Mouse (Mus musculus) neural tube, embryonic 14.5 days (tissue): Measurements from ENCODE around the gene Tefm. TPM values are rescaled to one million over a fixed set of nuclear protein-coding genes. Genes with fewer than 3 reads are reported as not detected.
A peak's percentile ranks its signal among the peaks of the same experiment; 100 is the strongest.

ENCODE experiments used
- ATAC-seq: fragments of 200-750 bp; cut with Nextera tagmentation; 2 replicates; pipeline ENCODE4 v1.8.0; 2017; ENCODE audit warnings: low read depth, mild to moderate bottlenecking, moderate TSS enrichment, moderate library complexity
- H3K27ac ChIP-seq: fragments of 300-500 bp; sonication (generic); 2 replicates; pipeline ENCODE4 v1.5.1; 2014; ENCODE audit warnings: low read depth, mild to moderate bottlenecking, control low read depth, low read length, moderate library complexity, mixed read lengths
- H3K27me3 ChIP-seq: fragments of 300-500 bp; sonication (generic); 2 replicates; pipeline ENCODE4 v1.6.1; 2014; ENCODE audit warnings: low read length; ENCODE audit not compliant: control insufficient read depth, insufficient read depth
- H3K36me3 ChIP-seq: fragments of 300-500 bp; sonication (generic); 2 replicates; pipeline ENCODE4 v1.6.1; 2014; ENCODE audit warnings: low read length, mixed read lengths; ENCODE audit not compliant: control insufficient read depth, insufficient read depth
- H3K4me1 ChIP-seq: fragments of 300-500 bp; sonication (generic); 2 replicates; pipeline ENCODE4 v1.6.1; 2014; ENCODE audit warnings: low read length; ENCODE audit not compliant: control insufficient read depth, insufficient read depth
- H3K4me2 ChIP-seq: fragments of 300-500 bp; sonication (generic); 2 replicates; pipeline ENCODE4 v1.6.1; 2014; ENCODE audit warnings: mild to moderate bottlenecking, low read depth, low read length, control low read depth
- H3K4me3 ChIP-seq: fragments of 300-500 bp; sonication (generic); 2 replicates; pipeline ENCODE4 v1.5.1; 2014; ENCODE audit warnings: low read depth, low read length, control low read depth, mixed read lengths
- H3K9ac ChIP-seq: fragments of 300-500 bp; sonication (generic); replicated peaks from 2 replicates; pipeline ENCODE4 v1.6.1; 2014; ENCODE audit warnings: low read depth, mild to moderate bottlenecking, control low read depth, low read length, mixed read lengths
- H3K9me3 ChIP-seq: fragments of 300-500 bp; sonication (generic); 2 replicates; pipeline ENCODE4 v1.6.1; 2016; ENCODE audit warnings: low read length; ENCODE audit not compliant: control insufficient read depth
- WGBS: fragments of 180-500 bp; shearing (Covaris S2); extraction: QIAGEN DNeasy Blood & Tissue Kit; methylation state at CpG from one replicate; pipeline ENCODE4 v1.1.7; 2014; 5-methylcytosine and 5-hydroxymethylcytosine counted together
- polyA plus RNA-seq: library from polyadenylated mRNA; unstranded; fragments of >200 nt; fragmentation: Nextera tagmentation; extraction: Ambion mirVana; gene quantifications from 2 replicates; pipeline ENCODE4 v1.2.1, GENCODE M21; 2014

Gene Tefm
- polyA plus RNA-seq, 1 experiment from 2014 or later = 22.9 TPM

- Histone ChIP-seq H3K36me3 (no peaks in the 10 kb centered on the region), H3K27me3 (no peaks in the 10 kb centered on the region), H3K27ac (no peak overlapping the region), H3K4me2 (no peak overlapping the region), H3K4me3 (no peak overlapping the region), H3K9me3 (no peaks in the 10 kb centered on the region), H3K4me1 (no peaks in the 10 kb centered on the region), H3K9ac (no peak overlapping the region)
- 70% methylated on average over 7 of the region's 7 CpGs for WGBS
- ATAC-seq = no peak
These were observed 21.6 kb upstream of the Tefm start for GRCm38 (mm10) chr11:80163362-80164116.

- WGBS = 80% methylated on average over 4 of the region's 4 CpGs
- no peak overlapping the region for H3K9ac ChIP-seq
- H3K36me3 ChIP-seq = no peaks in the 10 kb centered on the region
- H3K27me3 ChIP-seq = peaks cover under 1% of the 10 kb centered on the region; the same call in 1 of the 2 replicates
- no peak overlapping the region for H3K4me2 ChIP-seq
- no peaks in the 10 kb centered on the region for H3K4me1 ChIP-seq
- H3K27ac ChIP-seq = no peak overlapping the region
- H3K9me3 ChIP-seq = no peaks in the 10 kb centered on the region
- no peak for ATAC-seq
- H3K4me3 ChIP-seq = no peak overlapping the region
These were observed 19.1 kb upstream of the Tefm start for GRCm38 (mm10) chr11:80161041-80161440.

GRCm38 (mm10) chr11:80159018-80159417, 17.0 kb upstream of the Tefm start:
- H3K27me3 ChIP-seq = peaks cover 13% of the 10 kb centered on the region
- 89% methylated on average over 7 of the region's 7 CpGs for WGBS
- H3K36me3 ChIP-seq = no peaks in the 10 kb centered on the region
- no peak overlapping the region for H3K27ac ChIP-seq
- ATAC-seq = no peak
- no peaks in the 10 kb centered on the region for H3K4me1 ChIP-seq
- no peaks in the 10 kb centered on the region for H3K9me3 ChIP-seq
- H3K4me2 ChIP-seq = no peak overlapping the region
- H3K9ac ChIP-seq = no peak overlapping the region
- H3K4me3 ChIP-seq = no peak overlapping the region

- Histone ChIP-seq H3K9ac (no peak overlapping the region), H3K4me2 (no peak overlapping the region), H3K27me3 (peaks cover 18% of the 10 kb centered on the region), H3K4me3 (no peak overlapping the region), H3K27ac (no peak overlapping the region), H3K9me3 (no peaks in the 10 kb centered on the region), H3K4me1 (no peaks in the 10 kb centered on the region), H3K36me3 (no peaks in the 10 kb centered on the region)
- no peak for ATAC-seq
- 86% methylated on average over 4 of the region's 4 CpGs for WGBS
These were observed 14.9 kb upstream of the Tefm start for GRCm38 (mm10) chr11:80156841-80157240.

GRCm38 (mm10) chr11:80155961-80156360, 14.0 kb upstream of the Tefm start:
- H3K27me3 ChIP-seq = peaks cover 18% of the 10 kb centered on the region
- no peaks in the 10 kb centered on the region for H3K9me3 ChIP-seq
- no peaks in the 10 kb centered on the region for H3K36me3 ChIP-seq
- H3K4me2 ChIP-seq = no peak overlapping the region
- no peaks in the 10 kb centered on the region for H3K4me1 ChIP-seq
- no peak overlapping the region for H3K4me3 ChIP-seq
- ATAC-seq = no peak
- no peak overlapping the region for H3K27ac ChIP-seq
- H3K9ac ChIP-seq = no peak overlapping the region
- WGBS = 84% methylated on average over 4 of the region's 4 CpGs

DNA sequence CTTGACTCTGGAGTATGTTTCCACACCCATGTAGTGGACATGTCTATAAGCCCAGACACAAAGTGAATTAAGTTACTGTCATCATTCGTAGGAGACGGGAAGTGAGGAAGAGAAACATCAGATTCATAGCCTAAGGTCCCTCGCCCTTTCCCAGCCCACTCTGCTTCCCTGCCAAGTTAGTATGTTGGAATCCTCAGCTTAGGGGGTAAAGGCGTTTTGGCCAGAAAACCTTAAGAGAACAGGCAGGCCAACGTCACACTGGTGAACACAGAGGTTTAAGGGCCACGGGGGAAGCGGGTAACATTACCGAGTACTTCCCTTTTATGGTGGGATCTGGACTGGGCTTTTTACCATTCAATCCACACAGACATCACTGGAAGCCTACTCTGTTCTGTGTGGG, 13.6 kb upstream of the Tefm start:
- no peaks in the 10 kb centered on the region for H3K9me3 ChIP-seq
- ATAC-seq = no peak
- no peak overlapping the region for H3K4me3 ChIP-seq
- WGBS = 87% methylated on average over 8 of the region's 8 CpGs
- no peak overlapping the region for H3K9ac ChIP-seq
- H3K4me1 ChIP-seq = no peaks in the 10 kb centered on the region
- no peak overlapping the region for H3K27ac ChIP-seq
- no peaks in the 10 kb centered on the region for H3K36me3 ChIP-seq
- H3K4me2 ChIP-seq = no peak overlapping the region
- peaks cover 18% of the 10 kb centered on the region for H3K27me3 ChIP-seq

DNA sequence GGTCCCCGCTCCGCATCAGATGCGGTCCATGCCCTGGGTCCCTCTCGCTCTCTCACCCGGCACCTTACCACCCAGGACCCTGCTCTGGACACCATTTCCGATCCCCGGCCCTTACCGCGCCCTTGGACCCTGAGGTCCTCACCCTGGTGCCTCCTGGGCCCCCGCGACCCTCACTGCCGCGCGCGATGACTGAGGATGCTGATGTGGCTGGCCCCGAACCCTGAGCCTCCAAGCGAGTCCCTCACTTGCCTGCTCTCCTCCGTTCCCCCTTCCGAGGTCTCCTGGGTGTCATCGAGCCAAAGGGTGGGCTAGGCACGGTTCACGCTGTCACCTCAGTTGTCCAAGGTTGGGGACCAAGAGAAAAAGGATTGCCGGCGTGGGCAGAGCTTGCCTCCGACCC, 12.5 kb upstream of the Tefm start:
- no peak for ATAC-seq
- 32% methylated on average over 25 of the region's 25 CpGs for WGBS

GRCm38 (mm10) chr11:80153857-80154495, 12.0 kb upstream of the Tefm start, which contains the start of gene Adap2:
TSS of gene Adap2 (plus strand) at chr11:80154105.
- under 1% methylated on average over 46 of the region's 47 CpGs for WGBS
- H3K27me3 ChIP-seq = peaks cover 18% of the 10 kb centered on the region
- H3K9me3 ChIP-seq = no peaks in the 10 kb centered on the region
- peak within 1 kb of the TSS; percentile 39 for H3K9ac ChIP-seq
- H3K4me2 ChIP-seq = peak within 1 kb of the TSS; percentile 58
- no peaks in the 10 kb centered on the region for H3K36me3 ChIP-seq
- peak within 1 kb of the TSS; percentile 40 for H3K4me3 ChIP-seq
- no peaks in the 10 kb centered on the region for H3K4me1 ChIP-seq
- no peak for ATAC-seq
- no peak within 1 kb of the TSS for H3K27ac ChIP-seq

More for the DNA sequence above, 12.5 kb upstream of the Tefm start:
- Histone ChIP-seq H3K4me3 (peak overlapping the region; percentile 40), H3K27ac (no peak overlapping the region), H3K27me3 (peaks cover 18% of the 10 kb centered on the region), H3K9ac (peak overlapping the region; percentile 39; the same call in 1 of the 2 replicates), H3K4me1 (no peaks in the 10 kb centered on the region), H3K4me2 (peak overlapping the region; percentile 58), H3K36me3 (no peaks in the 10 kb centered on the region), H3K9me3 (no peaks in the 10 kb centered on the region)

GRCm38 (mm10) chr11:80152376-80152775, 10.4 kb upstream of the Tefm start:
- Histone ChIP-seq H3K27me3 (peaks cover 18% of the 10 kb centered on the region), H3K36me3 (no peaks in the 10 kb centered on the region), H3K4me3 (no peak overlapping the region), H3K27ac (no peak overlapping the region), H3K4me2 (no peak overlapping the region), H3K9me3 (no peaks in the 10 kb centered on the region), H3K9ac (no peak overlapping the region), H3K4me1 (no peaks in the 10 kb centered on the region)
- ATAC-seq = no peak
- WGBS = 82% methylated on average over 8 of the region's 8 CpGs
